Mouse (Mus musculus): ENCODE measurements at regions not wholly inside any gene's neighbourhood (a gene's known extent, or its start where the extent isn't known, plus 50 kb on each side); places are given as distances from the start of the nearest gene placed in this dataset.

- H3K4me1 ChIP-seq (ENCODE audit: control insufficient read depth, insufficient read depth, low read length): no peaks in the 10 kb centered on the region
- ATAC-seq (ENCODE audit: insufficient number of reproducible peaks, low FRiP score, low TSS enrichment, low read depth) (no peak), DNase-seq (ENCODE audit: low spot score) (no peak)
Observed at GRCm38 (mm10) chr2:48412683-48413440, 401.0 kb upstream of the Acvr2a start.

DNA sequence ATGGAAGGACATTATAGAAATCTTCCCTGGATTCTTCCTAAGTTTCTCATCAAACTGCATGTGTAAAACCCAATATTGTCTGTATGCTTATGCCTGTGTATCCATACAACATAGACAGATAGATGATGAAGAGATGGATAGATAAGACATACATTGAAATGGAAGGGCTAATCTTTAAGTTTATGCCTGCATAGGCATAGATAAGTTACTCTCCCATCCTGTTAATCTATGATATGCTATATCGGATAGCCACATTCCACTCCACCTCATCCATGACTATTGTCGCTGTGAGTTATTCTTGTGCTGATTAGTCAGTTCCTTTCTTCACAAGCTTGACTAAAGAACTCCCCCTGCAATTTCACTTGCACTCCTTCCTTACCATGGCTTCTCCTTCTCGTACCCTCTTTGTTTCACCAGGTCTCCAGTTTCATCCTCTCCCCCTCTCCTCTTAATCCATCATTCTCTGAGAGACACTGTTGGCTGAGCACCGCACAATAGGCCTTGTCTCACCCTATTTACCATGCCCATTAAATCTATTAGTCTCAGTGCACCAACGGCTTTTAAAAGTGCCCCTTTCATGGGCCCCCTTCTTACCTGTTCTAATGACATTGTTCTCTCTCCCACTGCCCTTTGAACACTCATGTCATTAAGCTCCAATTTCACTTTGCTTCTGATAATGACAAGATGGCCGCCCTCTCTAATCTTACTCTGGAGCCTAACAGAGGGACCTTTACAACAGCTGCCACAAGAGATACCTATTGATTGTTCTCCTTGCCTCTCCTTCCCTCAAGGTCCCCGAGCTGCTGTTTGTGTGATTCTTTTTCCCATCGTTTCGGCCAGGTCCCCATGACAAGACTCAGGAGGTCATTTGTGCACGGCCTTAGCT, 399.1 kb upstream of the Acvr2a start:
- no peak overlapping the region for H3K9ac ChIP-seq (ENCODE audit: low read length)
- no peak for ATAC-seq (ENCODE audit: insufficient number of reproducible peaks, low FRiP score, low TSS enrichment, low read depth)
- no peak overlapping the region for H3K27ac ChIP-seq (replicated peaks; ENCODE audit: low read depth, low read length)
- no peak overlapping the region for H3K4me3 ChIP-seq (ENCODE audit: low read depth, low read length)
- H3K9me3 ChIP-seq (ENCODE audit: control insufficient read depth, low read length): no peaks in the 10 kb centered on the region
- DNase-seq (ENCODE audit: low spot score): no peak
- WGBS: 74% methylated on average over 10 of the region's 10 CpGs
- no peak overlapping the region for H3K4me2 ChIP-seq (ENCODE audit: low read depth, severe bottlenecking)
- H3K36me3 ChIP-seq (ENCODE audit: control insufficient read depth, insufficient read depth, low read length): no peaks in the 10 kb centered on the region
- no peaks in the 10 kb centered on the region for H3K4me1 ChIP-seq (ENCODE audit: control insufficient read depth, insufficient read depth, low read length)
- no peaks in the 10 kb centered on the region for H3K27me3 ChIP-seq (ENCODE audit: control insufficient read depth, insufficient read depth, low read length)

More at GRCm38 (mm10) chr2:48412683-48413440, 401.0 kb upstream of the Acvr2a start:
- 86% methylated on average over 4 of the region's 4 CpGs for WGBS
- Histone ChIP-seq H3K27me3 (ENCODE audit: control insufficient read depth, insufficient read depth, low read length) (no peaks in the 10 kb centered on the region), H3K4me2 (ENCODE audit: low read depth, severe bottlenecking) (no peak overlapping the region), H3K9ac (ENCODE audit: low read length) (no peak overlapping the region), H3K9me3 (ENCODE audit: control insufficient read depth, low read length) (no peaks in the 10 kb centered on the region), H3K4me3 (ENCODE audit: low read depth, low read length) (no peak overlapping the region), H3K27ac (replicated peaks; ENCODE audit: low read depth, low read length) (no peak overlapping the region), H3K36me3 (ENCODE audit: control insufficient read depth, insufficient read depth, low read length) (no peaks in the 10 kb centered on the region)

- Histone ChIP-seq H3K9ac (ENCODE audit: low read length) (no peak overlapping the region), H3K27me3 (ENCODE audit: control insufficient read depth, insufficient read depth, low read length) (no peaks in the 10 kb centered on the region), H3K4me3 (ENCODE audit: low read depth, low read length) (no peak overlapping the region), H3K36me3 (ENCODE audit: control insufficient read depth, insufficient read depth, low read length) (no peaks in the 10 kb centered on the region), H3K9me3 (ENCODE audit: control insufficient read depth, low read length) (no peaks in the 10 kb centered on the region), H3K4me2 (ENCODE audit: low read depth, severe bottlenecking) (no peak overlapping the region), H3K27ac (replicated peaks; ENCODE audit: low read depth, low read length) (no peak overlapping the region), H3K4me1 (ENCODE audit: control insufficient read depth, insufficient read depth, low read length) (no peaks in the 10 kb centered on the region)
- ATAC-seq (ENCODE audit: insufficient number of reproducible peaks, low FRiP score, low TSS enrichment, low read depth) (no peak), DNase-seq (ENCODE audit: low spot score) (no peak)
- 73% methylated on average over 3 of the region's 3 CpGs for WGBS
Observed at GRCm38 (mm10) chr2:48416207-48416750, 397.6 kb upstream of the Acvr2a start.

DNA sequence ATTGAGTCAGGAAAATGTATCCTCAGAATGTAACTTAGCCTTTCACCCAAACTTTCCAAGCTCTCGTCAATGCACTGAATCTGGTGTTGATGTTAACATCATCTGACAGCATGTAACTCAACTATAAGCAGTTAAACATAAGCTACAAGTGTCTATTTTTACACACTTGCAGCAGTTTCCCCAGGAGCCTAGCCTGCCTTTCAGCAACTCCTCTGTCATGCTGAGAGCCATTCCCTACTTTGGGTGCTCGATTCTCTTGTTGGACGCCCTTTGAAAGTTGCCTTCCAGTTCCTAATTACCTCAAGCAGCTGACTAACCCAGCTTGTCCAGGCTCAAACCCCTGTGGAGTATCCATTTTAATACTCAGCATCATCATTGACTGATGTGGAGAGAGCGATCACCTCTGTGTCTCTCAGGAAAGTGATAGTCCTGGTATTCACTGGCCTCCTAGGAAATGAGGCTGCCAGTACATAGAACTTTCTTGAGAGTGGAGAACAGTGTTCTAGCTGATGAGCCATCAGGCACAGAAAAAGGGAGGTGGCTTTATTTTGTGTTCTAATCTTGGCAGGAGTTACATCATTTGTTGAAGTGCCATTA, 396.8 kb upstream of the Acvr2a start:
- no peak overlapping the region for H3K9ac ChIP-seq (ENCODE audit: low read length)
- no peaks in the 10 kb centered on the region for H3K4me1 ChIP-seq (ENCODE audit: control insufficient read depth, insufficient read depth, low read length)
- ATAC-seq (ENCODE audit: insufficient number of reproducible peaks, low FRiP score, low TSS enrichment, low read depth): no peak
- DNase-seq (ENCODE audit: low spot score): no peak
- no peak overlapping the region for H3K27ac ChIP-seq (replicated peaks; ENCODE audit: low read depth, low read length)
- H3K4me2 ChIP-seq (ENCODE audit: low read depth, severe bottlenecking): no peak overlapping the region
- H3K27me3 ChIP-seq (ENCODE audit: control insufficient read depth, insufficient read depth, low read length): no peaks in the 10 kb centered on the region
- no peaks in the 10 kb centered on the region for H3K9me3 ChIP-seq (ENCODE audit: control insufficient read depth, low read length)
- no peak overlapping the region for H3K4me3 ChIP-seq (ENCODE audit: low read depth, low read length)
- WGBS: 75% methylated on average over 4 of the region's 4 CpGs
- H3K36me3 ChIP-seq (ENCODE audit: control insufficient read depth, insufficient read depth, low read length): no peaks in the 10 kb centered on the region

DNA sequence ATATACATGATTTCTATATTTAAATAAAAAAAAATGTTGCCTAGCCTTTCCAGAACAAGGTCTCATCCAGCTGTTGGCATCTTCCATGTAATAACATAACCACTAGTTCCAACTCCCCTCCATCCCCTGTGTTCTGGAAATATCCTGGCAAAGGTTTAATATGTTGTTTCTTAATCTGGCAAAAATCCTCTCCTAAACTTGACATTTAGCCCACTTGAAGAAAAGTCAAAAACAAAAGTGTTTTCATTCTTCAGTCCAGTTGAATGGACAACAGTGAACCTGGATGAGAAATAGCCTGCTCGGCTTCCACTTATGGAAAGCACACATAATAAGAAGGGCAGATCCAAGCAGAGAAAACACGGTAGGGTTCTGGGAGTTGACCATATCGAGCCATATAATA, 393.1 kb upstream of the Acvr2a start:
- H3K27ac ChIP-seq (replicated peaks; ENCODE audit: low read depth, low read length): no peak overlapping the region
- H3K36me3 ChIP-seq (ENCODE audit: control insufficient read depth, insufficient read depth, low read length): no peaks in the 10 kb centered on the region
- no peaks in the 10 kb centered on the region; the same call in 1 of the 2 replicates for H3K4me1 ChIP-seq (ENCODE audit: control insufficient read depth, insufficient read depth, low read length)
- no peak for DNase-seq (ENCODE audit: low spot score)
- no peaks in the 10 kb centered on the region for H3K9me3 ChIP-seq (ENCODE audit: control insufficient read depth, low read length)
- H3K27me3 ChIP-seq (ENCODE audit: control insufficient read depth, insufficient read depth, low read length): no peaks in the 10 kb centered on the region
- no peak overlapping the region for H3K4me3 ChIP-seq (ENCODE audit: low read depth, low read length)
- no peak for ATAC-seq (ENCODE audit: insufficient number of reproducible peaks, low FRiP score, low TSS enrichment, low read depth)
- H3K9ac ChIP-seq (ENCODE audit: low read length): no peak overlapping the region
- H3K4me2 ChIP-seq (ENCODE audit: low read depth, severe bottlenecking): no peak overlapping the region
- 91% methylated on average over 3 of the region's 3 CpGs for WGBS

DNA sequence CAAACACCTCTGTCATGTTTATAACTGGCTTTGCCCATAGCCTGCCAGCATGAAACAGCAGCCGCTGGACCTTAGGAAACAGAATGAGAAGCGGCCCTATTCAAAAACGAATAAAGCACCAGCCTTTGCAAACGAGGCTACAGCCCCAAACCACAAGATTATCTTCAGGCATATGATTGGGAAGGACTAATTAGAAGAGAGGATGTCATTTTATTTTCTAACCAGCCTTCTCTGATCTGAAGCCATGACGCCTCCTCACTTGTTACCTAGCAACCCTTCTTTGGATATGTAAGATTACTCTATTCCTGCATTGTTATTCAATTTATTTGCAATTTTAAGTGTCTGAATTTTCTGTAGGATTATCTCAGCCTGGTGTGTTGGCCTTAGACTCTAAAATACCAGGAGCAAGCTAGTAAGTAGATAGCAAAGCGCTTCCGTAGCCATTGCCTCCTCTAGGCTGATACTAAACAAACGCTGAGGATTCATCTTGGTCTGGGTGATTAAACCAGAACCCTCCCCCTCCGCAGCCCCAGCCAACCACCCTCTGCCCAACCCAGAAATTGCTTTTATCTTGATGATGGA, 390.0 kb upstream of the Acvr2a start:
- H3K9me3 ChIP-seq (ENCODE audit: control insufficient read depth, low read length): no peaks in the 10 kb centered on the region
- no peaks in the 10 kb centered on the region for H3K36me3 ChIP-seq (ENCODE audit: control insufficient read depth, insufficient read depth, low read length)
- H3K27ac ChIP-seq (replicated peaks; ENCODE audit: low read depth, low read length): no peak overlapping the region
- H3K4me2 ChIP-seq (ENCODE audit: low read depth, severe bottlenecking): no peak overlapping the region
- peaks cover 5% of the 10 kb centered on the region for H3K4me1 ChIP-seq (ENCODE audit: control insufficient read depth, insufficient read depth, low read length)
- ATAC-seq (ENCODE audit: insufficient number of reproducible peaks, low FRiP score, low TSS enrichment, low read depth) (no peak), DNase-seq (ENCODE audit: low spot score) (no peak)
- no peak overlapping the region for H3K9ac ChIP-seq (ENCODE audit: low read length)
- H3K4me3 ChIP-seq (ENCODE audit: low read depth, low read length): no peak overlapping the region
- WGBS: 42% methylated on average over 9 of the region's 9 CpGs
- no peaks in the 10 kb centered on the region for H3K27me3 ChIP-seq (ENCODE audit: control insufficient read depth, insufficient read depth, low read length)

DNA sequence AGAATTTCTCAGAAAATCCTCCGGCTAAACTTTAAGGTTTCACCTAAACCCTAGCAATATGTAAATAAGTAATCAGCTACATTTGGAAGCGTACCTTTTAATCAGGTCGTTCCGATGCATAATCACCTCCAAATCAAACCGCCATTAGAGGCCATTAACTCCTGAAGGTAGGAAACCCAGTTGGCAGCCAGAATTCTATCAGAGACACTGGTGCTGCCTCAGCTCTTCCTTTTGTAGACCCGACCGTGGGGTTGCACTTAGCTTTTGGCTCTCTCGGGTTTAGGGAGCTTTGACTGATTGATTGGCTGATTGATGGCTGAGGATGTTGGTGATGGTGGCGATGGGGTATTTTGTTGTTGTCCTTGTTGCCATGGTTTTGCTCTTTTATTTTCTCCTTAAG, 389.3 kb upstream of the Acvr2a start:
- H3K4me1 ChIP-seq (ENCODE audit: control insufficient read depth, insufficient read depth, low read length): peaks cover 5% of the 10 kb centered on the region
- no peak overlapping the region for H3K4me3 ChIP-seq (ENCODE audit: low read depth, low read length)
- DNase-seq (ENCODE audit: low spot score) (no peak), ATAC-seq (ENCODE audit: insufficient number of reproducible peaks, low FRiP score, low TSS enrichment, low read depth) (no peak)
- H3K4me2 ChIP-seq (ENCODE audit: low read depth, severe bottlenecking): no peak overlapping the region
- H3K27me3 ChIP-seq (ENCODE audit: control insufficient read depth, insufficient read depth, low read length): no peaks in the 10 kb centered on the region
- H3K9me3 ChIP-seq (ENCODE audit: control insufficient read depth, low read length): no peaks in the 10 kb centered on the region
- no peak overlapping the region for H3K27ac ChIP-seq (replicated peaks; ENCODE audit: low read depth, low read length)
- H3K36me3 ChIP-seq (ENCODE audit: control insufficient read depth, insufficient read depth, low read length): no peaks in the 10 kb centered on the region
- no peak overlapping the region for H3K9ac ChIP-seq (ENCODE audit: low read length)
- WGBS: 27% methylated on average over 9 of the region's 9 CpGs
